Comparison of ENCODE assay signal across 48 mouse cellular contexts in genomic region chr9:51327555-51327903, GRCm38 (mm10). TPM values are rescaled to one million over a fixed set of nuclear protein-coding genes. Genes with fewer than 3 reads are reported as not detected.
"Had no signal": no experiment of that assay in that cellular context is flagged by ENCODE, and none has a peak within 500 bp of the region (broad histone marks: within the 10 kb centered on the region; RNA-seq: fewer than 3 reads in every experiment).

No protein-coding gene starts in this region.

- H3K9ac ChIP-seq: heart, embryonic 12.5 days; heart, embryonic 13.5 days; heart, embryonic 15.5 days; hindbrain, embryonic 12.5 days; hindbrain, embryonic 13.5 days; hindbrain, embryonic 14.5 days; hindbrain, embryonic 15.5 days; intestine, embryonic 15.5 days; kidney, embryonic 15.5 days had no signal

- H3K4me2 ChIP-seq: heart, embryonic 11.5 days; heart, embryonic 12.5 days; heart, embryonic 13.5 days; heart, embryonic 15.5 days; hindbrain, embryonic 12.5 days; hindbrain, embryonic 13.5 days; hindbrain, embryonic 14.5 days; hindbrain, embryonic 15.5 days; intestine, embryonic 15.5 days; kidney, embryonic 15.5 days had no signal

- H3K27ac ChIP-seq: heart, embryonic 13.5 days; heart, embryonic 15.5 days; hindbrain, embryonic 10.5 days; hindbrain, embryonic 12.5 days; hindbrain, embryonic 13.5 days; hindbrain, embryonic 14.5 days; hindbrain, embryonic 15.5 days; hindbrain, postnatal 0 days; intestine, embryonic 15.5 days; kidney, embryonic 15.5 days; kidney, postnatal 0 days; layer of hippocampus, adult 2 months; left cerebral cortex, adult 2 months had no signal

- DNase-seq: heart, postnatal 10 days; heart, postnatal 14 days; heart, postnatal 36 days; heart, postnatal 4 days; kidney, adult 11 months; kidney, adult 18-20 months; kidney, adult 2 months; kidney, adult 8-10 months; kidney, adult 9 months; kidney, postnatal 10 days; kidney, postnatal 14 days; kidney, postnatal 25 days; kidney, postnatal 36 days; kidney, postnatal 4 days; layer of hippocampus, adult 9-11 months; layer of hippocampus, postnatal 36 days had no signal

- H3K27me3 ChIP-seq: heart, embryonic 12.5 days; heart, embryonic 15.5 days; hindbrain, embryonic 12.5 days; hindbrain, embryonic 13.5 days; hindbrain, embryonic 15.5 days; intestine, embryonic 15.5 days; kidney, embryonic 15.5 days had no signal

- H3K9me3 ChIP-seq: heart, embryonic 12.5 days; heart, embryonic 13.5 days; heart, embryonic 15.5 days; hindbrain, embryonic 10.5 days; hindbrain, embryonic 12.5 days; hindbrain, embryonic 13.5 days; hindbrain, embryonic 15.5 days; intestine, embryonic 15.5 days; kidney, embryonic 15.5 days had no signal

- H3K4me3 ChIP-seq: heart, embryonic 12.5 days; heart, embryonic 13.5 days; heart, embryonic 15.5 days; hindbrain, embryonic 10.5 days; hindbrain, embryonic 12.5 days; hindbrain, embryonic 13.5 days; hindbrain, embryonic 15.5 days; intestine, embryonic 15.5 days; kidney, embryonic 15.5 days; layer of hippocampus, adult 2 months; left cerebral cortex, adult 2 months had no signal

- H3K4me1 ChIP-seq: heart, embryonic 13.5 days; heart, embryonic 15.5 days; hindbrain, embryonic 10.5 days; hindbrain, embryonic 12.5 days; hindbrain, embryonic 13.5 days; hindbrain, embryonic 15.5 days; intestine, embryonic 15.5 days; kidney, embryonic 15.5 days had no signal

- H3K36me3 ChIP-seq: heart, embryonic 12.5 days; heart, embryonic 13.5 days; heart, embryonic 15.5 days; hindbrain, embryonic 10.5 days; hindbrain, embryonic 12.5 days; hindbrain, embryonic 13.5 days; hindbrain, embryonic 15.5 days; intestine, embryonic 15.5 days; kidney, embryonic 15.5 days had no signal

RNA-seq across cellular contexts. Expression of gene 1810046K07Rik, which starts 1.2 kb away (rescaled TPM):
- total RNA-seq: heart, postnatal 10 days; heart, postnatal 14 days; heart, postnatal 25 days; heart, postnatal 36 days; heart, postnatal 4 days; hematopoietic stem cell, adult 5-6 weeks; hindbrain, postnatal 0 days; layer of hippocampus, adult 18-20 months; layer of hippocampus, adult 2 months; layer of hippocampus, adult 8-10 months; layer of hippocampus, postnatal 10 days; layer of hippocampus, postnatal 14 days; layer of hippocampus, postnatal 25 days; layer of hippocampus, postnatal 36 days; left cerebral cortex, adult 18-20 months; left cerebral cortex, adult 2 months; left cerebral cortex, adult 8-10 months had no signal
- polyA plus RNA-seq: heart, embryonic 11.5 days; heart, embryonic 12.5 days; heart, embryonic 13.5 days; heart, embryonic 14.5 days; heart, embryonic 15.5 days; heart, postnatal 0 days; hindbrain, embryonic 10.5 days; hindbrain, embryonic 11.5 days; hindbrain, embryonic 12.5 days; hindbrain, embryonic 13.5 days; hindbrain, embryonic 14.5 days; hindbrain, embryonic 15.5 days; hindbrain, embryonic 16.5 days; hindbrain, postnatal 0 days; intestine, embryonic 14.5 days; intestine, embryonic 15.5 days; intestine, embryonic 16.5 days; kidney, embryonic 14.5 days; kidney, embryonic 15.5 days; kidney, embryonic 16.5 days; kidney, postnatal 0 days had no signal
